In the genomic region with DNA sequence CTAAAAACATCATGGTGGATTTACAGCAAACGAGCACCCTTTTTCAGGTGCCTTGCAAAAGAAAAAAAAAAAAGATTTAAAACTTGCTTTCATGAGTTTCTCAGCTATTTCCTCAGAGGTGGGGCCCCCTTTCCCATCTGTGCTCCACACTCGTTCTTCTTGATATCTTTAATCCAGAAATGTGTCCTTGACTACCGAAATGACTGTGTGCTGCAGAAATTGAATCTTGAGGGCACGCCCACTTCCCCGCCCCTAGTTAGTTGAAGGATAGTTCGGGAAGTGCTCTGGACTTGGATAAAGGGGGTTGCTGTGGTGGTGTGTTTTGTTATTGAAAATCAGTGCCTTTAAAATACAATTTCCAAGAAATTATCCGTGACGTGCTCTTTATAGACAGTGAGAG, we compare ENCODE assay signal across 8 mouse cellular contexts. TPM values are rescaled to one million over a fixed set of nuclear protein-coding genes. Genes with fewer than 3 reads are reported as not detected.
DNase-seq lines count a peak whose midpoint lies in the region; ATAC-seq and TF ChIP-seq lines count a peak whose summit lies in the region.

No protein-coding gene starts in this region.

- peak; percentile 30 to 44 for DNase-seq in frontal cortex, postnatal 10 days (ENCODE audit: low spot score in 2 of 2)
- DNase-seq in adrenal gland, postnatal 36 days, result peak; percentile 83 to 88
- DNase-seq in heart, postnatal 0 days (ENCODE audit: low spot score), result peak; percentile 68
- DNase-seq in kidney, postnatal 10 days, result peak; percentile 87
- peak; percentile 88 for DNase-seq in lung, postnatal 36 days
- peak; percentile 11 to 18 for DNase-seq in spleen, postnatal 14 days (ENCODE audit: low spot score in 2 of 2)

- H3K4me3 ChIP-seq in erythroblast, embryonic 14.5 days (replicated peaks), result peak overlapping the region; percentile 75
- peak overlapping the region; percentile 95 for H3K4me3 ChIP-seq in heart, postnatal 0 days (ENCODE audit: low read depth, low read length)

- no peak for TF ChIP-seq EP300 in heart, postnatal 0 days (IDR thresholded peaks at IDR 0.05; ENCODE audit: low read depth)

- TF ChIP-seq CTCF in heart, postnatal 0 days (IDR thresholded peaks at IDR 0.05; ENCODE audit: low read depth), result no peak

- peaks cover 62% of the 10 kb centered on the region for H3K27me3 ChIP-seq in erythroblast, embryonic 14.5 days (ENCODE audit: control insufficient read depth)
- no peaks in the 10 kb centered on the region for H3K27me3 ChIP-seq in heart, postnatal 0 days (ENCODE audit: control insufficient read depth, insufficient read depth, low read length)

- no peak for ATAC-seq in frontal cortex, adult (ENCODE audit: low TSS enrichment)
- peak; percentile 19; the same call in 1 of the 2 replicates for ATAC-seq in heart, postnatal 0 days (ENCODE audit: insufficient read depth, low read depth)

- peak overlapping the region; percentile 96 for H3K4me2 ChIP-seq in heart, postnatal 0 days (ENCODE audit: low read depth, low read length)

- H3K9ac ChIP-seq in heart, postnatal 0 days (replicated peaks; ENCODE audit: low read depth, low read length), result peak overlapping the region; percentile 8; the same call in 1 of the 2 replicates

- H3K36me3 ChIP-seq in erythroblast, embryonic 14.5 days (ENCODE audit: control insufficient read depth), result no peaks in the 10 kb centered on the region
- no peaks in the 10 kb centered on the region for H3K36me3 ChIP-seq in heart, postnatal 0 days (replicated peaks; ENCODE audit: control insufficient read depth, insufficient read depth, low read length)

- no peaks in the 10 kb centered on the region; the same call in 1 of the 2 replicates for H3K9me3 ChIP-seq in erythroblast, embryonic 14.5 days (ENCODE audit: control insufficient read depth, low read length)
- no peaks in the 10 kb centered on the region for H3K9me3 ChIP-seq in heart, postnatal 0 days (replicated peaks; ENCODE audit: control insufficient read depth, low read length)

- H3K4me1 ChIP-seq in erythroblast, embryonic 14.5 days (ENCODE audit: control insufficient read depth), result peaks cover 35% of the 10 kb centered on the region
- peaks cover 33% of the 10 kb centered on the region for H3K4me1 ChIP-seq in heart, postnatal 0 days (ENCODE audit: control insufficient read depth, insufficient read depth)

- H3K27ac ChIP-seq in heart, postnatal 0 days (ENCODE audit: low read depth), result peak overlapping the region; percentile 83

- WGBS in heart, postnatal 0 days, result under 1% methylated on average over 8 of the region's 8 CpGs

RNA-seq across cellular contexts. Expression of a gene that starts 0.7 kb away (rescaled TPM):
- total RNA-seq in adrenal gland, postnatal 36 days (2021), result 10 to 100 TPM; 11.7 to 14.9 TPM
- 0.06 and 0.10 TPM in 2 replicates for polyA plus RNA-seq in erythroblast, embryonic 14.5 days (2012)
- total RNA-seq in heart, postnatal 0 days (2014; rRNA removed; ENCODE audit: low replicate concordance), result 50.2 and 54.3 TPM in 2 replicates
- 7.1 and 7.3 TPM in 2 replicates for polyA plus RNA-seq in heart, postnatal 0 days (2015; fragmentation: Nextera tagmentation; extraction: Ambion mirVana)

Comparison
In these comparisons a context has a peak if more than half of its experiments do, and no peak if none do; other contexts are left out.
1. DNase-seq: peak in every context shown above with its lines; median percentile 88 in lung, postnatal 36 days; 87 in kidney, postnatal 10 days; 86 in adrenal gland, postnatal 36 days; 68 in heart, postnatal 0 days; 37 in frontal cortex, postnatal 10 days; 14 in spleen, postnatal 14 days.